Mouse (Mus musculus): ENCODE data around the gene Hmga1. TPM values are rescaled to one million over a fixed set of nuclear protein-coding genes. Genes with fewer than 3 reads are reported as not detected.

Gene Hmga1
- polyA plus RNA-seq, 1 experiment: 10.2 TPM

DNA sequence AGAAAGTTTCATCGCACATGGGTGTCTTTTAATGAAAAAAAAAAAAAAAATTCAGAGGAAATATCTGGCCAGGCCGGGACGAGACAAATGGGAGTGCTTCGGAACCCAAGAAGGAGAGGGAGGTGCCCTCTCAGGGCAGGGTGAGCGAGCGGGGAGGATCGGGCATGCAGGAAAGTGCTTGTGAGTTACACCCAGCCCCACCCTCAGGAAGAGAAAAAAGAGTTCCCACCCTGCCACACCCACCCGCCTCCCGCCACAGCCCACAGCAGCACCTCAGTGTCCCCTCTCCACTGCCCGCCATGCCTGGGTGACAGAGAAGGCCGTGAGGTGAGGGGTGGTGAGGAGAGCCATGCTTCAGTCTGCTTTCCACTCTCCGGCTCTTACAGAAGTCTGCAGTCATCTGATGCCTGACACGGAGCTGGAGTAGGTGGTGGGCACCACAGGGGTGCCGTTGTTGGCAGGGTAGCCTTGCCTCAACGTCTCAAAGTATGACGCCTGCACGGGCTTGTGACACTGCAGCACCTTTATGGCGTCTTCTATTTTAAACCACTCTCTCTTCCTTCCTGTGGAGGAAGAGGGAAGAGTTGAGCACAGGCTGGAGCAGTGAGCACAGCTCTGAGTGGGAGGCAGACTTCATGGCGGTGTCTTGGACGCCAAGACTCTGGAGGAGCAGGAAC is 24.2 kb downstream of the Hmga1 start:
- Histone ChIP-seq H3K27ac (replicated peaks; ENCODE audit: low read depth, low read length) (no peak overlapping the region), H3K4me1 (ENCODE audit: control insufficient read depth, insufficient read depth, insufficient read length, low read length) (no peaks in the 10 kb centered on the region), H3K4me3 (ENCODE audit: insufficient read depth, low read depth, low read length) (no peak overlapping the region)

DNA sequence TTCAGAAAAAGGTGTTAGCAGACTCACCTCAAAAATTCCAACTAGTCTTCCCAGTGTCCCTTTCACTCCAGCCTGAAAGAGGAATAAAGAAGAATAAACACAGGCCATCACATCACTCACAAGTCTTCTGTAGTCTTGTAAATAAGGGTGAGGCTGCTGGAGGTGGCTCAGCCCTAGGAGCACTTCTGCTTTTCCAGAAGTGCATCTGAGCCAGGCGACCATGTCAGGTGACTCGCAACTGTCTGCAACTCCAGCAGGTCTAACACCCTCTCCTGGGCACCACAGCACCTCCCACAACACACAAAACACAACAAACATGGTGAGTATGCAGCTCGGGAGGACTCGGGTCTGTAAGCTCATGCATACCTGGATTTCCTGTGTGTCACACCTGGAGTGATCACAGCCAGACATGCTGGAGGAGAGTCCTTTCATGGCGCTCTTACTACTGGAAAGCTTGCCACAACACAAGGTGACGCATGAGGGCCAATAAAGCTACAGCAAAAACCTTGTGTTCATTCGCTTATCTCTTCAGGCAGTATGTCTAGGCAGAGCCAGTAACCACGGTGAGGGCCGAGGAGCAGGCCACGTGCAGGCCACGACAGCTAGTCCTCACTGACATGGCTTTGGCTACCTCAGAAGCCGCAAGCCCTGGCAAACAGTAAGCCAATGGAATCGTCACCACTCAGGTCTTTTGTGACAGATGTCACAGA is 27.0 kb downstream of the Hmga1 start:
- H3K4me1 ChIP-seq (ENCODE audit: control insufficient read depth, insufficient read depth, insufficient read length, low read length): peaks cover 9% of the 10 kb centered on the region
- no peak overlapping the region for H3K27ac ChIP-seq (replicated peaks; ENCODE audit: low read depth, low read length)
- no peak overlapping the region for H3K4me3 ChIP-seq (ENCODE audit: insufficient read depth, low read depth, low read length)

DNA sequence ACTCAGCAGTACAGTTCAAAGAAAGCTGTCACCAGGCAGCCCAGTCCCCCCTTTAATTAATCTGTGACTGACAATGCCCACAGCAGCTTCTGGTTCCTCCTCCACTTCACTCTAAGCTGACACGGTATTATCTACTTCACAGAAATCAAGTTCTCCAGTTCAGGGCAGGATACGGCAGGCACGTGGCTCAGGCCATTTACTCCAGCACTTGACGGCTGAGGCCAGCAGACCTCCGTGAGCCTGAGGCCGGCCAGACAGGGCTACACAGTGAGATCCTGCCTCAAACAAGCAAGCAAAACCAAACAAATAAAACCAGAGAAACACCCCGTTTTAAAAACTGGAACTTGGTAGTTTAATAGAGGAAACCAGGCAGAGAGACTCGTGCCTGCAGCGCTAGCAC is 30.4 kb downstream of the Hmga1 start:
- Histone ChIP-seq H3K27ac (replicated peaks; ENCODE audit: low read depth, low read length) (no peak overlapping the region), H3K4me1 (ENCODE audit: control insufficient read depth, insufficient read depth, insufficient read length, low read length) (peaks cover 9% of the 10 kb centered on the region)

DNA sequence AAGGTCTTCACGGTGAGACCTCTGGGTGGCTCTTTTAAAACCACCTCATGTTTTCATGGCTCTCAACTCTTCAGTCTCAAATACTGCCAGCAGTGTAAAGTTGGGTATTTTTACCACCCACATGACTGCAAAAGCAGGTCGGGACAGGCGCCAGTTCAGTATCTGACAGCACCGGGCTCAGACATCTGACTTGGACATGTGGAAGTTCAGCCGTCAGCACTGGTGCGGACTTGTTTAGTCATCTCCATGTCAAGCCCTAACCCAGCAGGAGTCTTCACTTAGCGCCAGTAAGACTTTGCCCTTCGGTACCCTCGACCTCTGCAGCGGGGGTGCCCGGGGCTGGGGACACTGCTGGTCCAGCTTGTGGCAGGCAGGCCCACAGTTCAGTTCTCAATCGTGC is 31.0 kb downstream of the Hmga1 start:
- Histone ChIP-seq H3K4me3 (ENCODE audit: insufficient read depth, low read depth, low read length) (no peak overlapping the region), H3K27ac (replicated peaks; ENCODE audit: low read depth, low read length) (no peak overlapping the region), H3K4me1 (ENCODE audit: control insufficient read depth, insufficient read depth, insufficient read length, low read length) (peaks cover 9% of the 10 kb centered on the region)

More for the DNA sequence above, 30.4 kb downstream of the Hmga1 start:
- H3K4me3 ChIP-seq (ENCODE audit: insufficient read depth, low read depth, low read length): no peak overlapping the region

DNA sequence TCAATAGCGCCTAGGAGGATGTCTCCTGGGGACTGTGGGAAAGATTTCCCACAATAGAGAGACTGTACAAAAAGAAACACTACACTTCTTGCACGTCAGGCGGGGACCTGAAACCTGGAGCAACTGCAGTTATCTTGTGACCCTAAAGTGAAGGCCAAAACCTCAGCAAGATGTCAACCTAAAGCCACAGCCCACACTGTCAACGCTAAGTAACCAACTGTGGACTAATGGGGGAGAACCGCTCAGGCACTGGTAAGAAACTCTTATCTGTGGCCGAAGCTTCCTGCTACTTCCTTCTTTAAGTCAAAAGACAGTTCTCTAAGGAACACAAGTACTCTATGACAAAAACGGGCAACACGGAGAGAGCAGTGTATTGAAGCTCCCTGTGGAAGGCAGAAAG is 31.9 kb downstream of the Hmga1 start:
- Histone ChIP-seq H3K4me3 (ENCODE audit: insufficient read depth, low read depth, low read length) (no peak overlapping the region), H3K27ac (replicated peaks; ENCODE audit: low read depth, low read length) (no peak overlapping the region), H3K4me1 (ENCODE audit: control insufficient read depth, insufficient read depth, insufficient read length, low read length) (peaks cover 9% of the 10 kb centered on the region)

DNA sequence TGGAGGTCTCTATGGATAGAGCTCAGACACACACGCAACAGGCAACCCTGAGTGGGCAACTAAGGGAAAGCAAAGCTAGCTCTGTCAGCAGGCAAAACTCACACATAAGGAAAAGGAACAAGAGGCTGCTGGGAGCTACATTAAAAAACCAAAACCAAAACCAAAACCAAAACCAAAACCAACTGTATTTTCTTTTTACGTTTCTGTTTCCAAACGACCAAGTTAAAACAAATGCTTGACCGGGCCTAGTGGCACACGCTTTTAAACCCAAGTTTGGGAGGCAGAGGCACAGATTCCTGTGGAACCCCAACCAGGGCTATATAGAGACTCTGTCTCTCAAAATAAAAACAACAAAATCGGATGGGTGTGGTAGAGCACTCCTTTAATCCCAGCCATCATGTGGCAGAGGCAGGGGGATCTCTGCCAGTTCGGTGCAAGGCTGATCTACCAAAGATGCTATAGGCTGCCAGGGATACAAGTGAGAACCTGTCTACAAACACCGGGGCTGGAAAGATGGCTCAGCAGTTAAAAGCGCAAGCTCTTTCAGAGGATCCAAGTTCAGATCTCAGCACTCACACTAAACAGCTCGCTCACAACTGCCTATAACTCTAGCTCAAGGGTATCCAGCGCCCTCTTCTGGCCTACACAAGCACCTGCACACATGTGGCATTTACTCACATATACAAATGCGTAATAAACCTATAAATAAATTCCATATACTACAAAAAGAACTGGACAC is 35.7 kb downstream of the Hmga1 start:
- peak overlapping the region; percentile 40; the same call in 1 of the 2 replicates for H3K27ac ChIP-seq (replicated peaks; ENCODE audit: low read depth, low read length)
- peaks cover 11% of the 10 kb centered on the region for H3K4me1 ChIP-seq (ENCODE audit: control insufficient read depth, insufficient read depth, insufficient read length, low read length)
- H3K4me3 ChIP-seq (ENCODE audit: insufficient read depth, low read depth, low read length): peak overlapping the region; percentile 38; the same call in 1 of the 2 replicates

DNA sequence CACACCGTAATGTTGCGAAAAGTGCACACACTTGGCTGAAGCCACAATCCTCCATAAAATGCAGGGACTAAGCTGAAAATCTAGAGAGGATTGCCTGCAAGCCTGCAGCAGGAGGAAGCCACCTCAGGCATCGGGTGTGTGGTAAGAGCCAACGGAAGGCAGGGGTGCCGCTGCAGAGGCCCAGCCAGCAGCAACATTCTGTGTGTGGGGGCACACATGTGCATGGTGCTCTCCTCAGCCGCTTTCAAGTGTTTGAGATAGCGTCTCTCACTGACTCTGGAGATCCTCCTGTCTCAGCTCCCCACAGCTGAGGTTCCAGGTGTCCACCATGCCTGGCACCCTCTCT is 36.2 kb downstream of the Hmga1 start:
- Histone ChIP-seq H3K27ac (replicated peaks; ENCODE audit: low read depth, low read length) (no peak overlapping the region), H3K4me1 (ENCODE audit: control insufficient read depth, insufficient read depth, insufficient read length, low read length) (peaks cover 7% of the 10 kb centered on the region)

DNA sequence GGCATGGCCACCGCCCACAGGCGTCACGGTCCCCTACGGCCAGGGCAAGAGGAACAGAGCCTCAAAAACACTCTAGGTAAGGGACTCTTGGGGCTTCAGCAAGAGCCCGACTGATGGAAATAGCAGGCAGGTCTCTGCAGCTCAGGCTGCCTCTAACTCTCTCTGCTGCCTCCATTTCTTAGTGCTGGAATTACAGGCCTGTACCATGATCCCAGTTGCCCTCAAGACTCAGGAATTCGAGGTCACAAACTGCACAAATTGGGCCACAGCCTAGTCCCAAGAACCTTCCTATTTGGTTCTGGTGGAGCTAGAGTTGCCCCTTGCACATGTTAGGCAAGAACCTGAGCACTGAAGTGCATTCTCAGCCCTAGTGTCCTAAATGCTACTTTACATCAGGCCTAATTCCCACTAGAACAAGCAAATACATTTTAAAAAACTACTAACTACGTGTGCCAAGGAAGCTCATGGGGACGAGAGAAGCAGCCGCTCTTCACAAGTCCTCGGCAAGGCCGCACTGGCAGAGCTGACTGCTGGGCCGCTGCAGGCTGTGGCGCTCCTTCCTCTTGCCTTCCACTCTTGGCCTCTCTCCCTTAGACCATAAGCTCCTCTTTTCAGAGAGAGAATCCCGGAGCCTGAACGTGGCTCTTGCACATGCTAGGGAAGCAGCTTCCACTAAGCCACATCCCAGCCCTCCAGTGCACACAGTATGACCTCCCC is 39.5 kb downstream of the Hmga1 start:
- Histone ChIP-seq H3K4me1 (ENCODE audit: control insufficient read depth, insufficient read depth, insufficient read length, low read length) (peaks cover 8% of the 10 kb centered on the region), H3K4me3 (ENCODE audit: insufficient read depth, low read depth, low read length) (no peak overlapping the region), H3K27ac (replicated peaks; ENCODE audit: low read depth, low read length) (no peak overlapping the region)

More for the DNA sequence above, 36.2 kb downstream of the Hmga1 start:
- no peak overlapping the region for H3K4me3 ChIP-seq (ENCODE audit: insufficient read depth, low read depth, low read length)

DNA sequence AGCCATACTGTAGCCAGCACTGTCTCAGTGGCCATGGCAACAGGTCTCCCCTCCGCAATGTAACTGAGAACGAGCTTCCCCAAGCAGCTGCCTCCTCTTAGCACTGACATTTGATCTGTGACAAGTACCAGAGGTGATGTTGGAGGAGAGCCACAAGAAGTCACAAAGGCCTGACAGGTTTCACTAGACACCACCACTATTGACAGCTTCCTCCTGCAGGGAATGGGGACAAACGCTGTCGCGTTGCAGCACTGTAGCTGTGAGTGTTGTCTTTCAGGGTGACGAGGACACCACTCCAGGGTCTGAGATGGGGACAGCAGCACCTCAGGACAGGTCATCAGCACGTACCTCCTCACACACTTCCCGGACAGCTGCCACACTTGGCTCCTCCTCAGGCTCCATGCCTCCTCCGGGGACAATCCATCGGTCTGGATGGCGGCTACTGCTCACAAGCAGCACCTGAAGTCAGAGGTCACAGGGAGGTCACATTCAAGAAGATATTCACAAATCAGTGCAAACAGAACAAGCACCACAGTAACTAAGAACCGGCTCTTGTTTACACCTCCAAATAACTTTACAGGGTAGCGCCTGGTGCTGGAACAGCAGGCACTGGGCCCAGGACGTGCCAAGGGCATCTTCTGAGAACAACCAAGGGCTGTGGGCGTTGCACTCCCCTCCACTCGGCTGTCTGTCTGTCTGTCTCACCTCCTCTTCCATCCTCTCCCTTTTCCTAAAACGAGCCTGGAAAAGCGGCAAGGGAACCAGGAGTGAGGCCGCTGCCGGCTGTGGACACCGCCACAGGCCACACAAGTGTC is 40.3 kb downstream of the Hmga1 start:
- peaks cover 12% of the 10 kb centered on the region for H3K4me1 ChIP-seq (ENCODE audit: control insufficient read depth, insufficient read depth, insufficient read length, low read length)
- no peak overlapping the region for H3K4me3 ChIP-seq (ENCODE audit: insufficient read depth, low read depth, low read length)
- no peak overlapping the region for H3K27ac ChIP-seq (replicated peaks; ENCODE audit: low read depth, low read length)

DNA sequence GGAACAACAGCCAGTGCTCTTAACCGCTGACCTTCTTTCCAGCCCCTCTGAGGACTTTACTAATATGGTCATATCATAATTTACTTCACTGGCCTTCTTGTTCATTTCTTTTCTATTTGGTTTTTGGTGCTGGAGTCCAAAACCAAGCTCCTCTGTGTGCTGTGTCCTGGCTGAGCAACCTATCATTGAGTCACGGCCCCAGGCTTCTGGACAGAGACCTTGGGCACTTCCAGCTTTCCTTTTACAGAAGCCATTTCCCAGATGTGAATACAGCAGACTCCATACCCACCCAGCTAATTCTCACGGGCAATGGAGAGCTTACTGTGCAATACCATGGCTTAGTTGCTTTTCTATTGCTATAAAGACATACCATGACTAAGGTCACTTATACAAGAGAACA is 44.0 kb downstream of the Hmga1 start:
- peaks cover 28% of the 10 kb centered on the region for H3K4me1 ChIP-seq (ENCODE audit: control insufficient read depth, insufficient read depth, insufficient read length, low read length)
- no peak overlapping the region for H3K4me3 ChIP-seq (ENCODE audit: insufficient read depth, low read depth, low read length)
- no peak overlapping the region for H3K27ac ChIP-seq (replicated peaks; ENCODE audit: low read depth, low read length)

DNA sequence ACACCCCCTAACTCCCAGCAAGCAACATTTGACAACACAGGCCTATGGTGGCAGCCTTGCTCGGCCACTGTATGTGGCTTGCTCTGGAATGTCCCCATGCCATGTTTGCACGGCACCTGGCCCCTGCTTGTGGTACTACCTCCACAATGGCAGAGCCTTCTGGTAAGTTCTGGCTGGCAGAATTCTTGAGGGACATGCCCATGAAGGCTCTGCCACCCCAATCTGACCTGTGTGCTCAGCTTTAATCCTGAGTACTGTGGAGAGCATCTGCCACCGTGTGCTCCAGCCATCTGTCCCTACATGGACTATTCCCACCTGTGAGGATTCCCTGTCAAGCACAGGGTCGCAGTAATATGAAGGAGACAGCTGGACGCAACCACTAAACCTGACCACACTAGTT is 44.6 kb downstream of the Hmga1 start:
- Histone ChIP-seq H3K27ac (replicated peaks; ENCODE audit: low read depth, low read length) (no peak overlapping the region), H3K4me1 (ENCODE audit: control insufficient read depth, insufficient read depth, insufficient read length, low read length) (peaks cover 26% of the 10 kb centered on the region)

DNA sequence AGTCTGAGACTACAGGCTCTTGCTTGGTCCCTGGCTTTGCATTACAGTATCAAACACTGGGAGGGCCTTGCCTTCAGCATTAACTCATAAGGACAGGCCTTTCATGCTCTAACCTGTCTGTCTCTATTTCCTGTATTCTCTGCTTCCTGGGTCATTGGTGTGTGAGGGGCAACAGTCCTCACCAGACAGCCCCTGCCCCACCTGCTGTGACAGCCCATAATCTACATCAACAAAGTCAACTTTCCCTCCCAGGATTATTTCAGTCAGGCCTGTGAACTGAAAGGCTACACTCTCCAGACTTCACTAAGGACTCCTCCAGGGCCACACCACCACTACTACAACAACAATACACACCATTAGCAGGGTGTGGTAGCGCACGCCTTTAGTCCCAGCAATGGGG is 46.7 kb downstream of the Hmga1 start:
- H3K27ac ChIP-seq (replicated peaks; ENCODE audit: low read depth, low read length): no peak overlapping the region
- H3K4me3 ChIP-seq (ENCODE audit: insufficient read depth, low read depth, low read length): no peak overlapping the region
- H3K4me1 ChIP-seq (ENCODE audit: control insufficient read depth, insufficient read depth, insufficient read length, low read length): peaks cover 26% of the 10 kb centered on the region

More for the DNA sequence above, 44.6 kb downstream of the Hmga1 start:
- no peak overlapping the region for H3K4me3 ChIP-seq (ENCODE audit: insufficient read depth, low read depth, low read length)

DNA sequence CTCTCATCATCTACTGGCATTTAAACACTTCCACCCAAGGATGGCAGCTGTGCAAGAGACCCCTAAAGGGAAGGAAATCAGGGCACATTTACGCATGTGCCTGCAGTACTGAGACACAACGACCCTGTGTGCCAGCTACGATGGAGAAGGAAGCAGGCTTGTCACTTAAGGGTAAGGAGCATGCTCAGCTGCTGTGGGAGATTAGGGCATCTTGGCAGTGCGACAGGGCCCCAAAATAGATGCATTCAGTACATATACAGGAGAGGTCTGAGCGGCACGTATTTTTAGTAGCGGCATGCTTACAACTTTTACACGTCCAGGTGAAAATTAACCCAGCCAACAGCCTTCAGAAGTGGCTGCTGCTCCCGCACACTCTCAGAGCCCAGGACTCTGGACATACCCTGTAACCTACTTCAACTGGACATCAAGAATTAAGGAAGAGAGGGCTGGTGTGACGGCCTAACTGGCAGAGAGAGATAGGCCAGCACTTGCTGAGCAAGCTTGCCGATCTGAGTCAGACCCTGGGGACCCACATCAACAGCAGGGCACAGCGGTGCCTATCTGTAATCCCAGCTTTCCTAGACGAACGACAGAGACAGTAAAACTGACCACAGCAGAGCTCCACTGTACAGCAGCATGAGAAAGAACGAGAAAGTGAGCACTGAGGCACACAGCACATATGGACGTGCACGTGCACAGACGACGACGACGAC is 47.4 kb downstream of the Hmga1 start:
- Histone ChIP-seq H3K4me3 (ENCODE audit: insufficient read depth, low read depth, low read length) (no peak overlapping the region), H3K27ac (replicated peaks; ENCODE audit: low read depth, low read length) (no peak overlapping the region), H3K4me1 (ENCODE audit: control insufficient read depth, insufficient read depth, insufficient read length, low read length) (peaks cover 26% of the 10 kb centered on the region)

DNA sequence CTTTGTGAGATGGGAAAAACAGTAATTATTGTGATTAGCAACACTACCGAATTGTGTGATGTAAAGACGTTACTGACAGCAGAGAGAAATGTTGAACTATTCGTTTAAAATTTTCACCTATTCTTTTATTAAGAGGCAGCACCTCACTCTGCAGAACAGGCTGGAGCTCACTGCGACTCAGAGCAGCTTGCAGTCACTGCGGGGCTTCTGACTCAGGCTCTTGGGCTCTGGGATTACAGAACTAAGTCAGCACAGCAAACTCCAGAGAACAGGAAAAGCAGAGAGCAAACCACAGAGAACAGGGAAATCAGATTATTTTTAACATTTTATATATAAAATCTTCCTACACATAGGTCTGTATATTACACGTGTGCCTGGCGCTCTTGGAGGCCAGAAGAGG is 53.3 kb downstream of the Hmga1 start:
- no peak overlapping the region for H3K27ac ChIP-seq (replicated peaks; ENCODE audit: low read depth, low read length)
- peaks cover 12% of the 10 kb centered on the region for H3K4me1 ChIP-seq (ENCODE audit: control insufficient read depth, insufficient read depth, insufficient read length, low read length)
- no peak overlapping the region for H3K4me3 ChIP-seq (ENCODE audit: insufficient read depth, low read depth, low read length)
